Mouse (Mus musculus): Measurements from ENCODE around the gene Nectin4.
"Not testable (repeated sequence)": the region's sequence is repeated elsewhere in the genome, so short reads cannot be mapped to it uniquely, and the experiment has no call there.

Gene Nectin4

GRCm38 (mm10) chr1:171369845-171370556 lies at the start of gene Nectin4:
Gene Nectin4, plus strand, starts transcription at chr1:171370099.
- DNase-seq = no peak

DNA sequence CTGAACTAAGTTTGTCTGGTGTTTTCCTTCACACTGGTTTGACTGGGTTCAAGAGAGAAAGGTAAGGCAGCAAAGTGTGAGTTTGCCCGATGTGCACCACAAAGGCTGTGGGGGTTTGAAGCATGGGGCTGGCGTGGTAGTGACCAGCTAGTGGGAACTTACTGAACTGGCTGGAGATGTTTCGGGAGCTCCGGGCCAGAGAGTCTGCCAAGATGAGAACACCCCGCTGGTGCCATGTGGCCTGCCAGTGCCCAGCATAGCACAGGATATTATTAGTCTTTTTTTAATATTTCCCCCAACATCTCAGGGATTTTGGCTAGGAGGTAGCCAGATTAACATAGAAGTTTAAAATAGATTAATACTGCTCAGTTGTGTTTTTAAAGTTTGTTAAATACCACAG lies 49.7 kb upstream of the Nectin4 start:
- no peak for DNase-seq

- peak; percentile 60 for DNase-seq
Measured at GRCm38 (mm10) chr1:171321415-171321814, 48.5 kb upstream of the Nectin4 start.

DNA sequence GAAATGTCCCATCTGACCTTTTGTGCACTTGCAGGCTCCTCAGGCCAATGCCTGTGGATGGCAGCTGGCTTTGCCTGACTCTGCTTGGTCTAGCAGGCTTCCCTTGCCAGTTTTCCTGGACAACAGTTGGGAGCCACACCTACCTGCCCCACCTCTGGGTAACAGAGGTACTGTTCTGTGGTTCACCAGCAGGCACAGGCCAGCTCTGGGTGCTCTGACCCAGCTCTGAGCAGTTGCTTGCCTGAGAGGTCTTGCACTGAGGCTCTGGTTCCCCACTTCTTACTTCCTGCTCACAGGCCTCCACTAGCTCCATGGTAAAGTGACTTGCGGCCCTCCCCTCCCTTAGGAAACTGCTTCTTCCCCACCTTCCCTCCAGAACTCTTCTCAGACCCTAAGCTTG lies 47.9 kb upstream of the Nectin4 start:
- no peak for DNase-seq

DNA sequence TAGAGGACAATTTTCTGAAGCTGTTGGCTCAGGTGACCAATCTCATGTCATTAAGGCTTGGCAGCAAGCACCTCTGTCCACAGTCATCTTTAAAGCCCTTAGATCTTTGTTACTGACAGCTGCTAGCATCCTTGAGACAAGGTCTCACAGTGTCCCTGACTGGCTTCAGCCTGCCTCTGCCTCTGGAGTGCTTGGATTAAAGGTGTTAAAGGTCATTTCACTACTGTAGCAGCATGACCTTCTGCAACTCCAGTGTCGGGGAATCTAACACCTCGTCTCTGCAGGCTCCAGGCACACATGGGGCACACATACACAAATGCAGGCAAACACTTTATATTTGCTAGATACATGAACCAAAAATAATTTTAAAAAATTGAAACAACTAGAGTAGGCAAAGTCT lies 44.3 kb upstream of the Nectin4 start:
- no peak for DNase-seq

DNA sequence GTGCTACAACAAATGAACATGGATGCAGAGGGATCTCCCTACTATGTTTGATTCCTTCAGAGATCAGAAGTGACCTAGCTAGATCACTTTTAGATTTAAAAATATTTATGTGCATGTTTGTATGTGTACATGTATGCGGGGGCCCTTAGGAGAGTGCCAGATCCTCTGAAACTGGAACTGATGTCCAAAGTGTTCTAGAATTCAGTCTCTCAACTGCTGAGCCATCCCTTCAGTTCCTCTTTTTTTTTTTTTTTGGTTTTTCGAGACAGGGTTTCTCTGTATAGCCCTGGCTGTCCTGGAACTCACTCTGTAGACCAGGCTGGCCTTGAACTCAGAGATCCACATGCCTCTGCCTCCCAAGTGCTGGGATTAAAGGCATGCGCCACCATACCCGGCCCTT lies 43.3 kb upstream of the Nectin4 start:
- not testable (repeated sequence) for DNase-seq

DNA sequence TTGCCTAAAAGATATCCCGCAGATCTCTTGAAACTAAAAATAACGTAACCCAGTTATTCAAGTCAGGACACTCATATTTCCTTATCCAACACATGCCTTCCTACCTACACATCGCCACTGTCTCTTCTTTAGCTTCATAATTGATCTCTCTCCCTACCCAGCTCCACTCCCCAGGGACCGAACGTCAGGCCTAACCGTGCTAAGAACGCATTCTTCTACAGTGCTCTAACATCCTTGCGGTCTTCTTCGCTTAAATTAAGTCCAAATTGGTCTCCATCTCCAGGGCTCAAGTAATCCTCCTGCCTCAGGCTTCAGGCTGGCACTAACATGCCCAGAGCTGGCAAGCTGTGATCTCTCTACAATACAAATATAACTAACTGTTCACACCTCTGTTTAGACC lies 41.7 kb upstream of the Nectin4 start:
- DNase-seq = peak; percentile 52

DNA sequence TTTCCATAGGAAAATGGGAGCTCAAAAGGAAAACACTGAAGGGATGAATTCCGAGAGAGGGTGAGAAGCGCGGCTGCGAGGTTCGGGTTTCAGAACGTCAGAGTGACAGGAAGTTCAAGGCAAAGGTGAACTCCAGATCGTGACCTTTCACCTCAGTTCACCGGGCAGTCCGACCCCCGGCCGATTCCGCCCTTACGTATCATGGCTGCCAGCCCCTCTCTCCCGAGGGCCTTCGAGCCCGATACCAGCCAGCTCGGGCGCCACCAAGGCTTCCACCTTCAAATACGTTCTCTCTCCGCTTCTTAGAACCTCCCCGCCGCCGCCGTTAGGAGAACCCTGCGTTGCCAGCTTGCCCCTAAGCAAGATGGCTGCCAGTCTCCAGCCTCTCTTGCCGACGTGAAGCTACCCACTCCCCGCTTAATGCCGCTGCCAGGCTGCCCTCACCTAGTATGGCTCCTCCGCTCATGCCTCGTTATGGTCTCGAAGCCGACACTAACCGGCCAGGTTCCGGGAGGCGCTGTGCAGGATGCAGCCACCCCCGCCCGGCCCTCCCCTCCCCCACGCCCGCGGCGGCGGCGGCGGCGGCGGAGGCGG lies 41.0 kb upstream of the Nectin4 start, which contains the start of gene Dedd:
Gene Dedd (plus strand): TSS at position 307 of the 594 bp plus-strand sequence.
- peak; percentile 94 for DNase-seq

DNA sequence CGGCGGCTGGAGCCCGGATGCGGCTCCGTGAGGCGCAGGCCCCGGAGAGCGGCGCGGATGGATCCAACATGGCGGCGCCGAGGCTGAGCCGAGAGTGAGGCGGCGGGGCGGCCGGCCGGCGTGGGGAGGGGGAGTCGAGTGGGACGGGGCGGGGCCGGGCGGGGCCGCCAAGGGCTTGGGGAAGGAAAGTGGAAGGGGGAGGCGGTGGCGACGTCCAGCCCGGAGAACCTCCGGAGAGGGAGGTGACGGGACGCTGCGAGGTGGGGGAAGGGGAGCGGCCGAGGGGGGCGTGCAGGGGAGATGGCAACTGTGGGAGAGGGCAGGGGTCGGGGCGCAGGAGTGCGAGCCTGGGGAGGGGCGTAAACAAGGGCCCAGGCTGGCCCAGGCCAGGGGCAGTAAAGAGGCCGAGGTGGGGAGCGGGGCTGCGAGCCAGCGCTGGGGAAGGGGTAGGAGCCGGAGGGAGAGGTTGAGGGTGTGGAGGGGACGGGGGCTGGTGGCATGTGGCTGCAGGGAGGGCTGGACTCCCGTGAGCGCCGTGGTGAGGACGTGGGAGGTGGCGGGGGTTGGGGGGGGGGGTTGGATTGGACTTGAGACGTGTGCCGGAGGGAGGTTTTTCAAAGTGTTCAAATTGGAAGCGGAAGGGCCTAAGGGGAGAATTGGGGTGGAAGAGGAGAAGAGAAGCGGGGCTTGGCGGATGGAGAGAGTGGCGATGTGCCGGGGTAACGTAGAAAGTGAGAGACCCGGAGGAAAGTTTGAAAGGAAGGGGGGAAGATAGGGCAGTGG lies 40.3 kb upstream of the Nectin4 start:
- peak; percentile 95 for DNase-seq

DNA sequence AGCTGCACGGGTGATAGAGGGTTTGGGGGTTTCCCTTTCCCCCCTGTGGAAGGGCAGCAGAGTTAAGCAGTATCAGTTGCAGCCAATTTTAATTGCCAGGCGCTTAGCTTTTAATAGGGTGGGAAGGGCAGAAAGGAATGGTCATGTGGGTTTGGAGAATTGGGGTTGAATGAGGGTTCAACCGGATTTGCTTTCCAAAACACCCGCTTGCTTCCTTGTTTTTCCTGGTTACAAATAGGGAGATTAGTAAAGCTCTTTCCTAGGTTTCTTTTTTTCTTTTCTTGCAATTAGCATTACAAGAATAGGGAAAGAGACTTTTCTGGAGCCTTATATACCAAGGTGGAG lies 39.7 kb upstream of the Nectin4 start:
- DNase-seq = no peak

DNA sequence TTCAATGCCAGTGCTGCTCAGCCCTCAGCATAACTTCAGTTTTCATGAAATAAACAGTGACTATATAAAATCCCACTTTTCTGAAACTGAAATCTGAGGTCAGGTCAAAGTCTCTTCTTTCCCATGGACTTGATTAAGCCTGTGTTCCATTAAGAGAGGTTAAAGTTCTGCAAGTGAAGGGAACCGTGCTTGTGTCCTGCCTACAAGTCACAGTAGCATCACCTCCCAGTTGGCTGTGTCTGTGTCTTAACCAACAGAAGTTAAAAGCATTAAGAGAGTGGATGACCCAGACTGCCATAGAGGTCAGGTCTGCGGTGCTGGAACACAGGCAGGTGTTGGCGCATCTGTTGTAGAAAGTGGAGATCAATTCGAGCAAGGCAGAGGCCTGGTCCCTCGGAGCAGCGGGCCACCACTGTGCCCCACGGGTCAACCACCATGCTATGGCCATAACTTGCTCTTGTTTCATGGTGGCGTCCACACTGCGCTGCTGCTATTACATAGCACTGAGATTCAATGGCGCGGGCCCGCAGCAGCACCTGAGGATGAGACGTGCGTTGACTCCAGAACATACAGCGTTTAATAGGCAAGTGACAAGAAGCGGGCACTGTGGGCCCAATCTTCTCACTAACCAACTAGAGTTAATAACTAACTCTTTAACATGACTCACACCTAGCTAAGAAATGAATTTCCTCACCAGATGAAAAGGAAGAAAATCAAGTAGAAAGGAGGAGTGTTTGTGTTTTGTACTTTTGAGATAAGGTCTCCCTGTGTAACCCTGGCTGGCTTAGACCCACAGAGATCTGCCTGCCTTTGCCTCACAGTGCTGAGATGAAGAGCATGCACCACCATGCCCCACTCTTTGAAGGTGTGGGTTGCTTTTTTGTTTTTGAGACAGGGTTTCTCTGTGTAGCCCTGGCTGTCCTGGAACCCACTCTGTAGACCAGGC lies 27.4 kb upstream of the Nectin4 start:
- no peak for DNase-seq

- DNase-seq = no peak
Measured at GRCm38 (mm10) chr1:171343922-171344677, 25.8 kb upstream of the Nectin4 start.

GRCm38 (mm10) chr1:171344715-171345114 lies 25.2 kb upstream of the Nectin4 start:
- DNase-seq = no peak

GRCm38 (mm10) chr1:171345225-171346094 lies 24.4 kb upstream of the Nectin4 start, which contains the start of the genes Nit1 and Pfdn2:
Gene Nit1, minus strand, starts transcription at chr1:171345646.
Gene Pfdn2, plus strand, starts transcription at chr1:171345670.
- DNase-seq = peak; percentile 95

DNA sequence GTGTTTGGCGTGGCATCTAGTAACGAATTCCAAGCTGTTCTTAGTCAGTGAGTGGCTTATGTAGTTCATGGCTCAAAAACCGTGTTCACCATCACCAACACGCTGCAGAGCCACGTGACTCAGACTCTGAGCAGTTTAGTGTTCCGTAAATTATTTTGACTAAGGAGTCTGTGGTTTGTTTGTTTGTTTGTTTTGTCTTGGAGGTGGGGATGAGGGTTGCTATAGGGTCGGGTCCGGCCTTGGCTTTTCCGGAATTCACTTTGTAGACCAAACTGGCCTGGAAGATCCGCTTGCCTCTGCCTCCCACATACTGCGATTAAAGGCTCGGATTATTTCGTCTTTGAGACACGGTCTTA lies 23.8 kb upstream of the Nectin4 start:
- DNase-seq = peak; percentile 19

GRCm38 (mm10) chr1:171348665-171349064 lies 21.2 kb upstream of the Nectin4 start:
- DNase-seq = no peak

- DNase-seq = no peak
Measured at GRCm38 (mm10) chr1:171349210-171349609, 20.7 kb upstream of the Nectin4 start.

DNA sequence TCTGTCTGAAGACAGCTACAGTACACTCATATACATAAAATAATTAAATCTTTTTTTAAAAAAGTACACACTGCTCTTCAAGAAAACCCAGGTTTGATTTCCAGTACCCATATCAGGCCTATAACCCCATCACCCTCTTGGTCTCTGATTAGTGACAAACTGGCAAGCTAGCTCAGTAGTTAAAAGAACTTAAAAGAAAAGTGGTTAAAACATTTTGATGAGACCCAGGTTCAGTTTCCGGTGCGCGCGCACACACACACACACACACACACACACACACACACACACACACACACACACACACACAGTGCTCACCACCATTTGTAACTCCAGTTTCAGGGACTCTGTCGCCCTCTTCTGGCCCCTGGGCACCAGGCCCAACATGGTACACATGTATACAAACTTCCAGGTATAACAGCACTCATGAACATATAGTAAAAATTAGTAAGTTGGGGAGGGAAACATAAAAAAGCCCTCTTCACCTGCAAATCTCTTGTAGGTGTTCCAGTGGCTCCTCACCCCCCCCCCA lies 14.0 kb upstream of the Nectin4 start:
- peak; percentile 36 for DNase-seq

- no peak for DNase-seq
Measured at GRCm38 (mm10) chr1:171356814-171357213, 13.1 kb upstream of the Nectin4 start.

DNA sequence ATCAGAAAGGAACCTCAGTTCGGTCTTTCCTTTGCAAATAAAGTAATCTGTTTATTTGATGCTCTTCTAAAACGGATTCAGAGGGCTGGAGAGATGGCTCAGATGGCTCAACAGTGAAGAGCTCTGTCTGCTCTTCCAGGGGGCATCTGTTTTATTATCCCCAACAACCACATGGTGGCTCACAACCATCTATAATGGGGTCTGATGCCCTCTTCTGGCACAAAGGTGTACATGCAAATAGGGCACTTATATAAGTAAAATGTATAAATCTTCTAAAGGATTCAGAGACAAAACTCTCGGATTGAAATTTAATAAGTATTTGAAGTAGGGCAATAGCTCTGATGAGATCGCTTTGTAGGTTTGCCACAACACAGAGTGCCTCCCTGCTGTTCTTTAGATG lies 11.5 kb upstream of the Nectin4 start:
- DNase-seq = peak; percentile 57

GRCm38 (mm10) chr1:171360253-171360652 lies 9.6 kb upstream of the Nectin4 start:
- no peak for DNase-seq

All from embryo, embryonic 11 days (tissue).